Mouse (Mus musculus): ENCODE data around the gene Kif5a. TPM values are rescaled to one million over a fixed set of nuclear protein-coding genes. Genes with fewer than 3 reads are reported as not detected.

Kif5a gene
- 3.4 and 3.9 TPM in 2 replicates for polyA plus RNA-seq (2012; rRNA removed)

GRCm38 (mm10) chr10:127262548-127263398 lies at the start of gene Kif5a:
Gene Kif5a, minus strand, starts transcription at chr10:127263348.

GRCm38 (mm10) chr10:127311476-127312355 lies 48.6 kb upstream of the Kif5a start, which contains the start of gene Mars:
Gene Mars, minus strand, starts transcription at chr10:127311786.

GRCm38 (mm10) chr10:127288800-127289572 lies 25.8 kb upstream of the Kif5a start, which contains the start of gene Mbd6:
Gene Mbd6, minus strand, starts transcription at chr10:127289018.

GRCm38 (mm10) chr10:127266112-127267091 lies 3.3 kb upstream of the Kif5a start, which contains the start of gene Dctn2:
Gene Dctn2, plus strand, starts transcription at chr10:127266368.

GRCm38 (mm10) chr10:127211414-127211854 lies 51.7 kb downstream of the Kif5a start, which contains the start of gene Pip4k2c:
Gene Pip4k2c, minus strand, starts transcription at chr10:127211585.

GRCm38 (mm10) chr10:127195328-127196129 lies 67.6 kb downstream of the Kif5a start, which contains the start of gene Dtx3:
Gene Dtx3, minus strand, starts transcription at chr10:127195728.

GRCm38 (mm10) chr10:127189651-127190381 lies 73.3 kb downstream of the Kif5a start, which contains the start of gene Arhgef25:
Gene Arhgef25, minus strand, starts transcription at chr10:127190083.

GRCm38 (mm10) chr10:127179871-127180694 lies 83.1 kb downstream of the Kif5a start, which contains the start of gene Slc26a10:
Gene Slc26a10, minus strand, starts transcription at chr10:127180645.

Other genes with a start within 250 kb of the Kif5a start
- 42.4 and 43.6 TPM in 2 replicates for gene Tsfm, start 232.5 kb downstream of the Kif5a start, polyA plus RNA-seq (2012; rRNA removed)
- gene Mettl1, start 221.9 kb downstream of the Kif5a start, polyA plus RNA-seq (2012; rRNA removed): 19.1 and 19.7 TPM in 2 replicates
- 1.2 and 1.6 TPM in 2 replicates for gene Eef1akmt3, start 221.8 kb downstream of the Kif5a start, polyA plus RNA-seq (2012; rRNA removed)
- gene Cyp27b1, start 215.1 kb downstream of the Kif5a start, polyA plus RNA-seq (2012; rRNA removed): 0.38 and 0.40 TPM in 2 replicates
- 8.6 and 8.9 TPM in 2 replicates for gene March9, start 203.2 kb downstream of the Kif5a start, polyA plus RNA-seq (2012; rRNA removed)
- 110 and 125 TPM in 2 replicates for gene Cdk4, start 199.8 kb downstream of the Kif5a start, polyA plus RNA-seq (2012; rRNA removed)
- 42.2 and 78.0 TPM in 2 replicates for gene Tspan31, start 193.1 kb downstream of the Kif5a start, polyA plus RNA-seq (2012; rRNA removed)
- 4.7 and 5.9 TPM in 2 replicates for gene Agap2, start 188.1 kb downstream of the Kif5a start, polyA plus RNA-seq (2012; rRNA removed)
- 79.1 and 84.2 TPM in 2 replicates for gene Os9, start 142.2 kb downstream of the Kif5a start, polyA plus RNA-seq (2012; rRNA removed)
- gene B4galnt1, start 98.1 kb downstream of the Kif5a start, polyA plus RNA-seq (2012; rRNA removed): 131 and 138 TPM in 2 replicates
- gene Slc26a10, start 82.7 kb downstream of the Kif5a start, polyA plus RNA-seq (2012; rRNA removed): 1.8 and 5.0 TPM in 2 replicates
- gene Arhgef25, start 73.3 kb downstream of the Kif5a start, polyA plus RNA-seq (2012; rRNA removed): 25.9 and 29.4 TPM in 2 replicates
- 80.9 and 90.8 TPM in 2 replicates for gene Dtx3, start 67.6 kb downstream of the Kif5a start, polyA plus RNA-seq (2012; rRNA removed)
- 40.9 and 52.5 TPM in 2 replicates for gene Pip4k2c, start 51.8 kb downstream of the Kif5a start, polyA plus RNA-seq (2012; rRNA removed)
- gene Dctn2, start 3.0 kb upstream of the Kif5a start, polyA plus RNA-seq (2012; rRNA removed): 177 and 178 TPM in 2 replicates
- 52.1 and 62.9 TPM in 2 replicates for gene Mbd6, start 25.7 kb upstream of the Kif5a start, polyA plus RNA-seq (2012; rRNA removed)
- gene Mars, start 48.4 kb upstream of the Kif5a start, polyA plus RNA-seq (2012; rRNA removed): 40.6 and 45.2 TPM in 2 replicates
- gene Arhgap9, start 58.6 kb upstream of the Kif5a start, polyA plus RNA-seq (2012; rRNA removed): 5.8 and 6.3 TPM in 2 replicates
- 16.4 and 20.1 TPM in 2 replicates for gene Gli1, start 78.6 kb upstream of the Kif5a start, polyA plus RNA-seq (2012; rRNA removed)
- gene Inhbe, start 91.1 kb upstream of the Kif5a start, polyA plus RNA-seq (2012; rRNA removed): not detected in 2 replicates
- 0.06 and 0.07 TPM in 2 replicates for gene Inhbc, start 107.1 kb upstream of the Kif5a start, polyA plus RNA-seq (2012; rRNA removed)
- gene R3hdm2, start 117.0 kb upstream of the Kif5a start, polyA plus RNA-seq (2012; rRNA removed): 76.8 and 94.8 TPM in 2 replicates
- gene Stac3, start 238.3 kb upstream of the Kif5a start, polyA plus RNA-seq (2012; rRNA removed): 0.13 and 1.0 TPM in 2 replicates